Mouse (Mus musculus) gastrocnemius, postnatal 4 days (tissue): Measurements from ENCODE around the gene Smg8. TPM values are rescaled to one million over a fixed set of nuclear protein-coding genes. Genes with fewer than 3 reads are reported as not detected.
A peak's percentile ranks its signal among the peaks of the same experiment; 100 is the strongest.

Source experiments
- DNase-seq, 2 experiments: peaks; one replicate each; pipeline ENCODE4 v3.0.0; 2021 to 2022; ENCODE audit warnings: low spot score in 2 of 2, mixed read lengths in 2 of 2
- long read RNA-seq, 2 experiments: library from polyadenylated mRNA; stranded (forward); transcript quantifications; one replicate each; pipeline ENCODE4 v2.0.0; 2021
- total RNA-seq, 2 experiments: library from RNA; stranded (reverse); gene quantifications; 2 replicates each; pipeline ENCODE4 v1.2.3; 2021

The Smg8 gene
- total RNA-seq: 10 to 100 TPM; 13.2 to 14.7 TPM
- long read RNA-seq, experiment 1, transcript Smg8-201 (4 exons, 3,218 nt): major isoform, 7 of 8 reads
- long read RNA-seq, experiment 1, partial matches to known transcripts: 1 of 8 reads
- long read RNA-seq, experiment 1, other reads (novel, unspliced or antisense): 0 of 8 reads
- long read RNA-seq, experiment 2, transcript Smg8-201 (4 exons, 3,218 nt): major isoform, 12 of 12 reads
- long read RNA-seq, experiment 2, partial matches to known transcripts: 0 of 12 reads
- long read RNA-seq, experiment 2, other reads (novel, unspliced or antisense): 0 of 12 reads

DNA sequence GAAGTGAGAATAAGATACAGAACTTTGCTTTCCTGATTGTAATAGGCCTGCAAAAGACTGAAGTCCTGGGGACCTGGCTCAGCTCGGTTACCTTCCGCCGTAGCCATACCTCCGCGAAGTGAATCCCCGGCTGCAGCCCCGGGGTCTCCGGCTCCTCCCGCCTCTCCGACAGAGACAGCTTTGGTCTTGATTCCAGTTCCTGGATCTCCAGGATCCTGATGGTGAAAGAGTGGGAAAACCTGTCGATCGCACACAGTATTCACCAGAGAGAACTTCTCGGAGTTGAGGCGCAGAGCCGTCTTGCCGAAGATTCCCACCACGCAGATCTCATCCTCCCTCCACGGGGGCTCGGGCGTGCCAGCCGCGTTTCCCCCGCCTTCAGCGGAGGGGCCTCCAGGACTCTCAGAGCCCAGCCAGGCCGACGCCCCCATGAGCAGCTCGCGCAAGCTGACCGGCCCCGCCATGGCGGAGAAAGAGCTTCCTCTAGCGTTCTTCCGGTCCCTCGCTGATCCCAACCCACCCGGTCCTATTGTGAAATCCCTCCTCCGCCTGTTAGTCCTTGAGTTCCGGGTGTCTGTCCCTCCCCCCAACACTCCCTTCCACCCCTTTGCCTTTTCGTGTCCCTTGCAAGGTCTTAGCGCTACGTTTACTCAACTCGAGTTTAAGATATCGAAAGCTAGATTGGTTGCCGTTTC is at the start of gene Smg8:
Gene Smg8 (minus strand): TSS at position 485 of the 695 bp plus-strand sequence.
- DNase-seq: peak; percentile 61 to 80

- peak in 1 of 2 experiments; percentile 53 for DNase-seq
Measured at GRCm38 (mm10) chr11:87136233-87136632, 49.7 kb upstream of the Smg8 start.

- DNase-seq: peak; percentile 78 to 82
Measured at GRCm38 (mm10) chr11:87126824-87127816, 40.5 kb upstream of the Smg8 start, which contains the start of gene Trim37. Trim37 (plus strand) TSS chr11:87127077.

- DNase-seq: no peak
Measured at GRCm38 (mm10) chr11:87126281-87126823, 39.8 kb upstream of the Smg8 start.

DNA sequence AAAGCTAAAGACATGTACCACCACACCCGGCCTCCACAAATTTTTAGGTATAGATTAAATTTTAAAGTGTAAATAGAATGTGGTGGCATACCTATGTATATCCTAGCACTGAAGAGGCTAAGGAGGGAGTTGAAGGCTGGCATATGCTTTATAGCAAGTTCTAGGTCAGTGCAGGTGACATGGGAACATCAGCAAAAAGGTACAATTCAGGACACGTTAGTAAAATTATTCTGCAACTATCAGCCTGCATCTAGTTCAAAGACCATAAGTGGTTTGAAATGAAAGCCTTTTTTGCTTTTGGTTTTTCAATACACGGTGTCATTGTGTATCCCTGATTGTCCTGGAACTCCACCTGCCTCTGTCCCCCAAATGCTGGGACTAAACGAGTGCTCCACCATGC is 39.0 kb upstream of the Smg8 start:
- no peak for DNase-seq

DNA sequence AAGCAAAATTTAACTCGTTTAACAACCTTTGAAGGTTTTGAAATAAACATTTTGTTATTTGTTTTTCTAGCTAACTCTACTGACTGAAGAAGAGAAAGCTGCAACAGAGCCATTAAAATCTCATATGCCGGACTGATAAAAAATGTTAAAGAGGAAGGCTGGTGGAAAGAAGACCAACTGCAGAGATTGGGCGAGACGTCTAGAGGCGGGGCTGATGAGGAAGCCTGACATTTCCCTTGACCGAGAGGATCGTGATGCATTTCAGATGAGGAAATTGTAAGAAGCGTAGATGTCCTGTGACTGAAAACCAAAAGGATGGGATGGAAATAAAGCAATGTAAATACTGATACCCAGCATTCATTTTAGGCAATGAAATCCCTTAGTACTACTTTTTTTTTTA is 35.3 kb upstream of the Smg8 start:
- no peak for DNase-seq

- DNase-seq: no peak
Measured at GRCm38 (mm10) chr11:87110172-87110909, 23.8 kb upstream of the Smg8 start.

- no peak for DNase-seq
Measured at GRCm38 (mm10) chr11:87109519-87110171, 23.1 kb upstream of the Smg8 start.

DNA sequence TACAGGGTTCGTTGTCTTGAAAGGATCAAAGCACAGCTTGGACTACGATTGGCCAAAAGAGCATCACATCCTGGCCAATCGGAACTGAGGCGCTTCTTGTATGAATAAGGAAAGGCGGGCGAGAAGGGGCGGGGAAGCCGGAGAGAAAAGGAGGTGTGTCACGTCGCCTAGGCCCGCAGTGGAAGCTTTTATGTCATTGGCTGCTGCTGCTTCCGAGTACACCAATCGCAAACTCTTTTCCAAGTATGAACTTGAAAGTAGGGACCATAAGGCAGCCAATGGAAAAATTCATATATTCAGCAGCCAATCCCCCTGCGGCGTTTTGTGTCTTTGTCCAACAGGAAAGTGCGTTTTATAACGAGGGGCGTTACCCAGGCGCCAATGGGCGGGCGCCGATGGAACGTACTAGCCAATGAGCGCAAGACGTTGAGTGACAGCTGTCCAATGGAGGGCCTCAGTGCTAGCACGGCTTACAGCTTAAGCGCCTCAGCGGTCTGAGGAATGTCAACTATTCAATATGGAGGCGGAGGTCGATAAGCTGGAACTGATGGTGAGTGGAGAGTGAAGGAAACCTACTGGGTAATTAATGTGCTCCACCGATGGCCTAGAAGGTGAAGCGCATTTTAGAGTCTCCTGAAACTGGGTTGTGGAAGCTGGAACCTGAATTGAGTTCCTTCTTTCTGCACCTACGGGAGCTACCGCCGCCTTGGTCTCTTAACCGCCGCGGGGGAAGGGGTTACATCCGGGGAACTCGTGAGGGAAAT is 22.4 kb upstream of the Smg8 start, which contains the start of gene Ska2:
Gene Ska2 (plus strand): TSS at position 480 of the 764 bp plus-strand sequence.
- peak; percentile 84 to 94 for DNase-seq

- no peak for DNase-seq
Measured at GRCm38 (mm10) chr11:87108409-87108754, 21.8 kb upstream of the Smg8 start, which contains the start of gene Prr11. Prr11 (minus strand) TSS chr11:87108708.

DNA sequence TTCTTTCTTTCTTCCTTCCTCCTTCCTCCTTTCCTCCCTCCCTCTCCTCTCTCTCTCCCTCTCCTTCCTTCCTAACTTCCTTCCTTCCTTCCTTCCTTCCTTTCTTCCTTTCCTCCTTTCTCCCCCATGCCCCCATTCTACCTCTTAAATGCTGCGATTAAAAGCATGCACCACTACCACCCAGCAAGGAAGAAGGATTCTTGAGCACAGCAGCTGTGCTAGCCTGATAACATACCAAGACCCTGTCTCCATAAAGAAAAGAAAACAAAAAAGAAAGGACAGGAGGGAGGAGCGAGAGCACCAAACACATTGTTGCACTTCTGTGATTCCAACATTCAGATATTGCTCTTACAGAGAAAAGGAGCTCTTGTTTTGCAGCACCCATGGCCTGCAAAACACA is 568 bp upstream of the Smg8 start:
- DNase-seq: no peak

DNA sequence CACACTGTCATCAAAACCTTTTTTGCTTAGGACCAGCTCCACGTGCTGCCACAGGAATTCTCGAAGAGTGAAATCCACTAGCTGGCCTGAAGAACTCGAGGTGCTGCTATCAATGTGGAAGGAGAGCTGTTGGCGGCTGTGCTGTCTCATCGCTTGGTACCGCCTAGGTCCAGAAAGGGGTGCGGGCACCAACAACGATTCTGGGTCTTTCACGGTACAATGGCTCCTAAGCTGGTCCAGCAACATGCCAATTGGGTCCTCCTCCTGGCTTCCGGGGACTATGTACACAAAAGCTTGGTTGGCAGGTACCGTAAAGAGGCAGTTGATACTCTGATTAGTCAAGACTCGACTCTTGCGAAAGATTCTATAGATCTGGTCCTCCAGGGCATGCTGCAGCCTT is 1.1 kb downstream of the Smg8 start:
- DNase-seq: no peak

- no peak for DNase-seq
Measured at GRCm38 (mm10) chr11:87083712-87084111, 2.9 kb downstream of the Smg8 start.

DNA sequence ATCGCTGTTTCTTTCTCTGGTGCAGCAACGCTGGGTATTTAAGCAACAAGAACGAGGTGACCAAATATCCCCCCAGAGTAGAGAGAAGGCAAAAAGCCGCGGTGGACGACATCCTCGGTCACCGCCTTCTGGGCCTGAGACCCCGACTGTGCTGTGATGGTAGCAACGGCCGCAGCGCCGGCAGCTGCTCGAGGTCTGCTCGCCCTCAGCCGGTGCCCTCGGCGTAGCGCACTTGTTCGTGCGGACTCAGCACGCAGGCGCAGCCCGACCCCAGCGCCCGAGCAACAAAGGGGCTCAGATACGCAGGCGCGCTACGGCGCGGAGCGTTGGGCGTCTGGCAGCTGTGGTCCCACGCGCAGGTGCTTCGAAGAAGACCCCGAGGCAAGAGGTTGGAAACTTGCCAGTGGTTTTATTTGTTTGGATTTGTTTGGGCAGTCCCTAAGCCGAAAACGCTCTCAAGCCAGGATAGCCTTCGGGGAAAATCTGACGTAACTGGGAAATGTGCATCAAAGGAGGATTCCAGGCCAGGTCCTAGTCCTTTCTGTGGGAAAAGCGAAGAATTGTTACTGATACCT is 12.6 kb downstream of the Smg8 start, which contains the start of gene Gdpd1:
Gene Gdpd1 (minus strand): TSS at position 197 of the 575 bp plus-strand sequence.
- DNase-seq: peak; percentile 71 to 81

DNA sequence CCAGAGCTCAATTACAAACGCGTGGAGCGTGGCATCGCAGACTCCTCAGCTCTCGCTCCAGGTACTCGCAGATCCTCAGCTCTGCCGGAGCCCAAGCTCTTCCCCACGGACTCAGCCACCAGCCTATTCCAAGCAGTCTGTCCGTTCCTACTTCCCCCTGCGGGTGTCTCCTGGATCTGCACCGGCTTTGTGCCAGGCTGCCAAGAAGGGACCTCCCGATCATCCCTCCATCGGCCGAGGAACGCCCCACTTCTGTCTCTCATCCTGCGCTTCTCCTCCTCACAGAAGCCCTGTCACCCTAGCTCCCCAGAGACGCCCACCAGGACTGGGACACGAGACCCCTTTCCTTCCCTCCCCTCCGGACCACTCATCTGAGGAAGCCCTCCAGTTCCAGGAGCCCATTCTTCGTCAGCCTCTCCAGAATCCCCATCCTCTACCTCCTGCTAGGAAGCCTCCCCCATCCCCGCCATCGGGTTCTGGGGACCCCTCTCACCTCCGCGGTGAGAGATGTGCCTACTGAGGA is 13.2 kb downstream of the Smg8 start:
- DNase-seq: peak; percentile 24 to 43

- no peak for DNase-seq
Measured at GRCm38 (mm10) chr11:87062087-87062486, 24.5 kb downstream of the Smg8 start.

DNA sequence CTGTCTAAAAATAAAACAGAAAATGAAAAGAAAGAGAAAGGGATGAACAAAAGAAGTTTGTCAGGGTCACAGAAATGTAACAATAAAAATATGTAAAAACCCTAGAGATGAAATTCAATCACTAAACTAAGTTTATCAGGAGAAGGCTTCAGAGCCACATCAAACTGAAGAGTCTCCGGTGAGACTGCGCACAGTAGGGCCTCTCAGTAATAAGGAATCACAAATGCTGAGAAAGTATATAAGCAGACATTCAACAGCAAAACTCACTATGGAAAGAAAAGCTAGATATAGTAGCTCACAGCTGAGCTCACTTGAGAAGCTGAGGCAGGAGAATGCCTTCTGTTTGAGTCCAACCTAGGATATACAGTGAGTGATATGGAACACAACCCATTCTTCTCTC is 26.2 kb downstream of the Smg8 start:
- no peak for DNase-seq

DNA sequence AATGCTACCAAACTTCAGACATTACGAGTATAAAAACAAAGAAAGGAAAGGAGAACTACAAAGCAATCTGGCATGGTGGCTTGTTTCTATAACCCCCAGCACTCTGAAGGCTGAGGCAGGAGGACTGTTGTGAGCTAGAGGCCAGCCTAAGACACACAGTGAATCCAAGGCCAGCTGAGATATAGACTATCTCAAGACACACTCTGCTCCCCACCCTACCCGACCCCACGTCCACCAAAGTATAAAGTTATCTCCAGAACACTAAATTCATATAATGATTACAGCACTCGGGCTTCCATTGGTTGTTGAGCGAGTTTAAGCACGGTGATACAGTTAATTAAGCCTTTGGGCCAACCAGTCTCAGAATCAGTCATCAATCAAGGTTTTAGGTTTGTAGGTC is 30.3 kb downstream of the Smg8 start:
- DNase-seq: no peak
